Mouse (Mus musculus) layer of hippocampus, postnatal 25 days (tissue): ENCODE data around the gene Ccna2. TPM values are rescaled to one million over a fixed set of nuclear protein-coding genes. Genes with fewer than 3 reads are reported as not detected.
"Not testable (repeated sequence)": the region's sequence is repeated elsewhere in the genome, so short reads cannot be mapped to it uniquely, and the experiment has no call there.

Experiments used
- DNase-seq, 2 experiments: peaks; one replicate each; pipeline ENCODE4 v3.0.0; 2022; ENCODE audit warnings: mixed read lengths in 2 of 2, low spot score in 1 of 2; ENCODE audit errors: extremely low spot score in 1 of 2
- total RNA-seq, 2 experiments: library from RNA; stranded (reverse); gene quantifications; 2 replicates each; pipeline ENCODE4 v1.2.3; 2021

Gene Ccna2
- 1 to 10 TPM; 1.3 to 2.0 TPM for total RNA-seq

GRCm38 (mm10) chr3:36571827-36572378 lies at the start of gene Ccna2:
Gene Ccna2, minus strand, starts transcription at chr3:36572150.
- DNase-seq = peak; percentile 95

- no peak for DNase-seq
Observed at GRCm38 (mm10) chr3:36618181-36618580, 46.2 kb upstream of the Ccna2 start.

GRCm38 (mm10) chr3:36613908-36614255 lies 41.9 kb upstream of the Ccna2 start:
- DNase-seq = no peak

- DNase-seq = peak; percentile 81 to 85
Observed at GRCm38 (mm10) chr3:36613202-36613907, 41.4 kb upstream of the Ccna2 start, which contains the start of gene Bbs7. Gene Bbs7, minus strand, starts transcription at chr3:36613477.

GRCm38 (mm10) chr3:36612687-36613086 lies 40.7 kb upstream of the Ccna2 start:
- DNase-seq = no peak

- DNase-seq = no peak
Observed at GRCm38 (mm10) chr3:36605894-36606783, 34.2 kb upstream of the Ccna2 start.

GRCm38 (mm10) chr3:36599773-36600172 lies 27.8 kb upstream of the Ccna2 start:
- DNase-seq = not testable (repeated sequence)

- DNase-seq = no peak
Observed at GRCm38 (mm10) chr3:36598811-36599210, 26.9 kb upstream of the Ccna2 start.

GRCm38 (mm10) chr3:36571361-36571826 lies 556 bp downstream of the Ccna2 start:
- peak in 1 of 2 experiments; percentile 5 for DNase-seq

- no peak for DNase-seq
Observed at GRCm38 (mm10) chr3:36569836-36570235, 2.1 kb downstream of the Ccna2 start.

GRCm38 (mm10) chr3:36563666-36564065 lies 8.3 kb downstream of the Ccna2 start:
- DNase-seq = no peak

- DNase-seq = no peak
Observed at GRCm38 (mm10) chr3:36559606-36560005, 12.3 kb downstream of the Ccna2 start.

- no peak for DNase-seq
Observed at GRCm38 (mm10) chr3:36557601-36558000, 14.3 kb downstream of the Ccna2 start.

GRCm38 (mm10) chr3:36552406-36553047 lies 19.4 kb downstream of the Ccna2 start, which contains the start of gene Exosc9:
Gene Exosc9, plus strand, starts transcription at chr3:36552606.
- DNase-seq = peak; percentile 97

GRCm38 (mm10) chr3:36551851-36552384 lies 20.0 kb downstream of the Ccna2 start:
- peak in 1 of 2 experiments; percentile 13 for DNase-seq

GRCm38 (mm10) chr3:36551343-36551742 lies 20.6 kb downstream of the Ccna2 start:
- DNase-seq = no peak

GRCm38 (mm10) chr3:36544961-36545360 lies 27.0 kb downstream of the Ccna2 start:
- DNase-seq = no peak

- DNase-seq = no peak
Observed at GRCm38 (mm10) chr3:36541399-36541798, 30.6 kb downstream of the Ccna2 start.

- DNase-seq = no peak
Observed at GRCm38 (mm10) chr3:36540756-36541155, 31.2 kb downstream of the Ccna2 start.
